Mouse (Mus musculus) hindbrain, embryonic 13.5 days (tissue): Measurements from ENCODE around the gene Igf1r. TPM values are rescaled to one million over a fixed set of nuclear protein-coding genes. Genes with fewer than 3 reads are reported as not detected.
A peak's percentile ranks its signal among the peaks of the same experiment; 100 is the strongest.

ENCODE experiments used
- ATAC-seq: fragments of 200-750 bp; cut with Nextera tagmentation; 2 replicates; pipeline ENCODE4 v1.8.0; 2017; ENCODE audit warnings: moderate TSS enrichment; ENCODE audit not compliant: low FRiP score
- H3K27ac ChIP-seq: fragments of 300-500 bp; sonication (generic); 2 replicates; pipeline ENCODE4 v1.5.1; 2015; ENCODE audit warnings: inconsistent platforms, mild to moderate bottlenecking, moderate library complexity
- H3K27me3 ChIP-seq: fragments of 300-500 bp; sonication (generic); 2 replicates; pipeline ENCODE4 v1.6.1; 2015; ENCODE audit warnings: mild to moderate bottlenecking, inconsistent platforms
- H3K36me3 ChIP-seq: fragments of 300-500 bp; sonication (generic); 2 replicates; pipeline ENCODE4 v1.6.1; 2015; ENCODE audit warnings: mild to moderate bottlenecking, inconsistent platforms
- H3K4me1 ChIP-seq: fragments of 300-500 bp; sonication (generic); replicated peaks from 2 replicates; pipeline ENCODE4 v1.6.1; 2015; ENCODE audit warnings: inconsistent platforms
- H3K4me2 ChIP-seq: fragments of 300-500 bp; sonication (generic); 2 replicates; pipeline ENCODE4 v1.6.1; 2015; ENCODE audit warnings: inconsistent platforms, mild to moderate bottlenecking, moderate library complexity
- H3K4me3 ChIP-seq: fragments of 300-500 bp; sonication (generic); 2 replicates; pipeline ENCODE4 v1.5.1; 2015; ENCODE audit warnings: mild to moderate bottlenecking, inconsistent platforms
- H3K9ac ChIP-seq: fragments of 300-500 bp; sonication (generic); 2 replicates; pipeline ENCODE4 v1.6.1; 2015; ENCODE audit warnings: mild to moderate bottlenecking, inconsistent platforms
- H3K9me3 ChIP-seq: fragments of 300-500 bp; sonication (generic); 2 replicates; pipeline ENCODE4 v1.6.1; 2016; ENCODE audit warnings: inconsistent platforms
- WGBS: fragments of 180-500 bp; shearing (Covaris S2); methylation state at CpG from one replicate; pipeline ENCODE4 v1.1.7; 2015; 5-methylcytosine and 5-hydroxymethylcytosine counted together
- polyA plus RNA-seq: library from polyadenylated mRNA; unstranded; fragments of >200 nt; fragmentation: Nextera tagmentation; extraction: Ambion mirVana; gene quantifications from 2 replicates; pipeline ENCODE4 v1.2.1, GENCODE M21; 2015

Igf1r gene
- polyA plus RNA-seq, 1 experiment from 2014 or later, result 26.8 TPM

DNA sequence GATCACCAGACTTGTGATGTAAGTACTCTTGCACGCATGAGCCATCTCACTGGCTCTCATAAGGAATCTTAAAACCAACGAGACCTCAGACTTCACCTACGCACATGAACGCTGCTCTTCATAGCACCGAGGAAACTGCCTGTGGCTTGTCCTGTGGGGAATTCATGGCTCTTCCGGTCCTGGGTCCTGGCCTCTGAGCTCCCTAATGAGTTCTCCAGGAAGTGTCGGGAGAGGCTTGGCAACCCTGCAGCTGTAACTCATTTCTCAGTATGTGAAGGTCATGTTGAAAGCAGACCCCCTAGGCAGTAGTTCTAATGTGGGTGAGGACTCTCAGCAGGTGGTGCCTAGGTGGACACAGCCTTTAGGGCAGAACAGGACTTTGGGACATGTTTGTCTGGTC, 229.4 kb downstream of the Igf1r start:
- Histone ChIP-seq H3K4me1 (peaks cover 21% of the 10 kb centered on the region), H3K9me3 (no peaks in the 10 kb centered on the region), H3K36me3 (peaks cover 38% of the 10 kb centered on the region), H3K9ac (no peak overlapping the region), H3K4me2 (no peak overlapping the region), H3K27me3 (no peaks in the 10 kb centered on the region), H3K4me3 (no peak overlapping the region), H3K27ac (no peak overlapping the region)
- 80% methylated on average over 7 of the region's 7 CpGs for WGBS
- ATAC-seq, result no peak

DNA sequence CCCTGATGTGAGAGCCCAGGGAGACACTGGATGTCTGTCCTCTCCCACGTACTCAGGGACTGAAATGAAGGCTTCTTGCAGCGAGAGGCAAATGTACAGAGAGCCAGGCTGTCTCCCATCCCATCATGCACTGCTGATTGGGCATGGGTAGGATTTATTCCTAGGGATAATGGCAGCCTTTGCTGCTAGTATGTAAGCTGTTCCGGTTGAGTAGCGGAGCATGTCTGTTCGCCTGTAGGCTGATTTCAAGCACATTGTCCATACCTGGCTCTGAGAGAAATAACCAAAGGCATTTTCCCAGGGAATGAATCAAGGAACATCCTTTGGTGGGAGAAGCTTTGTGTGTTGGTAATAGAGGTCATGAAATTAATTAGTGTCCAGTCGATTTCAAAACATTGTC, 230.1 kb downstream of the Igf1r start:
- Histone ChIP-seq H3K27me3 (no peaks in the 10 kb centered on the region), H3K27ac (peak overlapping the region; percentile 66), H3K4me1 (peaks cover 21% of the 10 kb centered on the region), H3K9ac (no peak overlapping the region), H3K4me2 (no peak overlapping the region), H3K9me3 (no peaks in the 10 kb centered on the region), H3K36me3 (peaks cover 45% of the 10 kb centered on the region), H3K4me3 (no peak overlapping the region)
- ATAC-seq, result no peak
- WGBS, result 70% methylated on average over 6 of the region's 6 CpGs

DNA sequence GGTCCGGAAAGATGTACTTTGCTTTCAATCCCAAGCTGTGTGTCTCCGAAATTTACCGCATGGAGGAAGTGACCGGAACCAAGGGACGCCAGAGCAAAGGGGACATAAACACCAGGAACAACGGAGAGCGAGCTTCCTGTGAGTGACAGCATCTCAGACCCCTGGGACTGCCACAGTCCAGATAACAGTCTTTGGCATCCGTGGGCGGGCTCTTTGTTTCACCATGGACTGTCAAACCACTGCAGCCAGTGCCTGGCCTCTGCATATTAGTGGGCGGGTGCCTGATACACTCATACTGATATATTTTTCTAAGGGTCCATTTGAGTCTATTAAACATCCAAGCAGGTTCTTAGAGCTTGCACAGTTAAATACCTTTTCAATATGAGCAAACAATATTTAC, 230.8 kb downstream of the Igf1r start:
- H3K4me1 ChIP-seq, result peaks cover 21% of the 10 kb centered on the region
- H3K9ac ChIP-seq, result no peak overlapping the region
- 78% methylated on average over 10 of the region's 10 CpGs for WGBS
- no peaks in the 10 kb centered on the region for H3K27me3 ChIP-seq
- H3K4me3 ChIP-seq, result no peak overlapping the region
- ATAC-seq, result no peak
- H3K27ac ChIP-seq, result peak overlapping the region; percentile 66
- peaks cover 50% of the 10 kb centered on the region for H3K36me3 ChIP-seq
- H3K4me2 ChIP-seq, result no peak overlapping the region
- no peaks in the 10 kb centered on the region for H3K9me3 ChIP-seq

DNA sequence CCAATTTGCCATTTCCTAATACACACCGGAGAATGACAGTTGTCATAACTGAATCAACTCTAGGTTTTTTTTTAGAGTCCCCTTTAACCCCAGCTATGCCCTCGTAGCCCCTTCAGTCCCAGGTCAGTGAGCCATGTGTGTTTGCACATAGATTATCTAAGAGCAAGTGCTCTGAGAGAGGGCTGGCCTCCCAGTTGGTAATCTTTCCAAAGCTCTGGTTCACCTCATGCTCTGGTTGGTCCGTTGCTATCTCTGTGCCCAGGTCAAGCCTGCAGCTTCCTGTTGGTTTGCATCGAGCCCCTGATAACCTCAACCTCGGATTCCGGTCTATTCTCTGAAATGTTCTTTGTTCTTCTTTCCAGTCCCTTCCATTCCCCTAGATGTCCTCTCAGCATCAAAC, 236.6 kb downstream of the Igf1r start:
- ATAC-seq, result no peak
- 89% methylated on average over 6 of the region's 6 CpGs for WGBS
- Histone ChIP-seq H3K27ac (no peak overlapping the region), H3K9me3 (no peaks in the 10 kb centered on the region), H3K9ac (no peak overlapping the region), H3K4me1 (no peaks in the 10 kb centered on the region), H3K4me2 (no peak overlapping the region), H3K27me3 (no peaks in the 10 kb centered on the region), H3K4me3 (no peak overlapping the region), H3K36me3 (peaks cover 85% of the 10 kb centered on the region)

DNA sequence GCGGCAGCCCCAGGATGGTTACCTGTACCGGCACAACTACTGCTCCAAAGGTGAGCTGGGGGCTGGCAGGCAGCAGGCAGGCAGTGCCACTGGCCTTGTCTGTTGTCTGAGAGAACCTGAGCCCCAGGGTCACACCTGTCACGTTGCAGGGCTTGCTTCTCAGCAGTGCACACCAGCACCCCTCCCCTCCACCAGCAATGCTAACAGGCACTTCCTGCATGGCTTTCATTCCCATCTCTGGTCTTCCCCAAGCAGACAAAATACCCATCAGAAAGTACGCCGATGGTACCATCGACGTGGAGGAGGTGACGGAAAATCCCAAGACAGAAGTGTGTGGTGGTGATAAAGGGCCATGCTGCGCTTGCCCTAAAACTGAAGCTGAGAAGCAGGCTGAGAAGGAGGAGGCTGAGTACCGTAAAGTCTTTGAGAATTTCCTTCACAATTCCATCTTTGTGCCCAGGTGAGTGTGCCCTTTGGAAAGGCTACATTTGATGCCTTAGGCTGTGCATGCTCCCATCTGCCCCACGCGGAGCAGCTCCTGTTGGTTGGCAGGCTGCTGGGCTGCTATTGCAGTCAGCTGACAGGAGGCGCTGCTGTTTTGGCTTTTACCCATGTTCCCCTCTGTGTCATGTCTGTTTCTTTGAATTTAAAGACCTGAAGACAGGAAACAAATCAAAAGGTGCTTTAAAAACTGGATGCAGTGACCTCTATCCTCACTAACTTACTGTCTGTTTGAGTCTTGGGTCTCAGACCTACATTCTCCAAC, 237.2 kb downstream of the Igf1r start:
- ATAC-seq, result no peak
- H3K27me3 ChIP-seq, result no peaks in the 10 kb centered on the region
- no peak overlapping the region for H3K9ac ChIP-seq
- H3K4me2 ChIP-seq, result no peak overlapping the region
- H3K4me3 ChIP-seq, result no peak overlapping the region
- H3K27ac ChIP-seq, result no peak overlapping the region
- peaks cover 85% of the 10 kb centered on the region for H3K36me3 ChIP-seq
- no peaks in the 10 kb centered on the region for H3K4me1 ChIP-seq
- H3K9me3 ChIP-seq, result no peaks in the 10 kb centered on the region
- 95% methylated on average over 13 of the region's 13 CpGs for WGBS

- H3K4me3 ChIP-seq, result no peak overlapping the region
- H3K27ac ChIP-seq, result no peak overlapping the region
- no peak overlapping the region for H3K4me2 ChIP-seq
- no peaks in the 10 kb centered on the region for H3K27me3 ChIP-seq
- 85% methylated on average over 15 of the region's 15 CpGs for WGBS
- no peak overlapping the region for H3K9ac ChIP-seq
- no peak for ATAC-seq
- no peaks in the 10 kb centered on the region for H3K9me3 ChIP-seq
- H3K4me1 ChIP-seq, result no peaks in the 10 kb centered on the region; the same call in 1 of the 2 replicates
- H3K36me3 ChIP-seq, result peaks cover 89% of the 10 kb centered on the region
Observed at GRCm38 (mm10) chr7:68193958-68194695, 241.5 kb downstream of the Igf1r start.

GRCm38 (mm10) chr7:68199609-68200008, 247.0 kb downstream of the Igf1r start:
- no peak overlapping the region for H3K4me2 ChIP-seq
- no peaks in the 10 kb centered on the region for H3K9me3 ChIP-seq
- no peak overlapping the region for H3K27ac ChIP-seq
- H3K4me1 ChIP-seq, result no peaks in the 10 kb centered on the region; the same call in 1 of the 2 replicates
- ATAC-seq, result no peak
- H3K27me3 ChIP-seq, result no peaks in the 10 kb centered on the region
- peaks cover 88% of the 10 kb centered on the region for H3K36me3 ChIP-seq
- WGBS, result 94% methylated on average over 7 of the region's 7 CpGs
- H3K4me3 ChIP-seq, result no peak overlapping the region
- no peak overlapping the region for H3K9ac ChIP-seq

- WGBS, result 91% methylated on average over 8 of the region's 8 CpGs
- Histone ChIP-seq H3K4me1 (no peaks in the 10 kb centered on the region), H3K27me3 (no peaks in the 10 kb centered on the region), H3K4me3 (no peak overlapping the region), H3K36me3 (peaks cover 90% of the 10 kb centered on the region), H3K4me2 (no peak overlapping the region), H3K9ac (no peak overlapping the region), H3K27ac (no peak overlapping the region), H3K9me3 (no peaks in the 10 kb centered on the region)
- ATAC-seq, result no peak
Observed at GRCm38 (mm10) chr7:68205776-68206427, 253.3 kb downstream of the Igf1r start.

GRCm38 (mm10) chr7:68209039-68209438, 256.4 kb downstream of the Igf1r start:
- 93% methylated on average over 6 of the region's 6 CpGs for WGBS
- H3K4me1 ChIP-seq, result no peaks in the 10 kb centered on the region
- H3K9ac ChIP-seq, result no peak overlapping the region
- no peaks in the 10 kb centered on the region for H3K27me3 ChIP-seq
- ATAC-seq, result no peak
- no peak overlapping the region for H3K4me2 ChIP-seq
- peaks cover 90% of the 10 kb centered on the region for H3K36me3 ChIP-seq
- no peak overlapping the region for H3K27ac ChIP-seq
- no peak overlapping the region for H3K4me3 ChIP-seq
- no peaks in the 10 kb centered on the region for H3K9me3 ChIP-seq

DNA sequence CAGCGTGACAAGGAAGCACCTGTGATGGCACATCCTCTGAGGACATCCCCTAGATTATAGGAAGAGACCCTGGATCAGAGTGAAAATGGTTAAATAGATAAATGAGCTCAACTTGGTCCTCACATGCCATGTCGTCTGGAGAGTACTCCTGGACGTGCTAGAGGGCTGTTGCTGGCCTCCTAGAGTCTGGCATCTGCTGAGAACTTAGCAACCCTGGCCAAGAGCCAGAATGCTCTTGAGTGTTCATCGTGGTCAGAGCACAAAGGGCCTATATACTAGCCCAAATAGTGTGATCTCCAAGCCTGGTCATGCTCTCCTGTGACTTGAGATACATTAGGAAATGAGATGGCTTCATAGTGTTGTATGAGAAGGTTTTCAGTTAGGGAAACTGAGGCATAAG, 257.8 kb downstream of the Igf1r start:
- H3K4me1 ChIP-seq, result no peaks in the 10 kb centered on the region
- H3K9ac ChIP-seq, result no peak overlapping the region
- no peaks in the 10 kb centered on the region for H3K27me3 ChIP-seq
- no peak overlapping the region for H3K27ac ChIP-seq
- no peak for ATAC-seq
- no peak overlapping the region for H3K4me3 ChIP-seq
- H3K4me2 ChIP-seq, result no peak overlapping the region
- H3K36me3 ChIP-seq, result peaks cover 90% of the 10 kb centered on the region
- H3K9me3 ChIP-seq, result no peaks in the 10 kb centered on the region
- 64% methylated on average over 4 of the region's 4 CpGs for WGBS

- peaks cover 91% of the 10 kb centered on the region for H3K36me3 ChIP-seq
Observed at GRCm38 (mm10) chr7:68211883-68212282, 259.3 kb downstream of the Igf1r start.

DNA sequence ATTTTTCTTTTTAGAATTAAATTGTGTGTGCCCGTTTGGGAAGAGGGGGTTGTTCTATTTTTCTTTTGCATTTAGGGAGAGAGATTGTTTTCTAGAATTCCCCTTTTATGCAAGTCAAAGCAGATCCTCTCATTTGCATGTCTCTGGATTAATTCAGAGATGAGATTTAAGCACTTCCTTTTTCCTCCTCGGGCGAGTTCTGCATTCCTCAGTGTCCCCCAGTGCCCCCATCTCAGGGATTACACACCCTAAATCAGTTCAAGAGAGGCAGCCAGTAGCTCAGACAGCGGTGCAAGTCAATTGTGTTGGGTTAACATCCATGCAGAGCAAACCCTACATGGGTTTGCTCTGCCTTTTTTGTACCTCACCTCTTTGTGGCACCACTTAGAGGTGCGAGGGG, 261.2 kb downstream of the Igf1r start:
- Histone ChIP-seq H3K9ac (no peak overlapping the region), H3K27ac (no peak overlapping the region), H3K36me3 (peaks cover 91% of the 10 kb centered on the region), H3K27me3 (no peaks in the 10 kb centered on the region), H3K4me3 (no peak overlapping the region), H3K4me1 (no peaks in the 10 kb centered on the region), H3K9me3 (no peaks in the 10 kb centered on the region), H3K4me2 (no peak overlapping the region)
- no peak for ATAC-seq
- 88% methylated on average over 5 of the region's 5 CpGs for WGBS

More at GRCm38 (mm10) chr7:68211883-68212282, 259.3 kb downstream of the Igf1r start:
- Histone ChIP-seq H3K4me1 (no peaks in the 10 kb centered on the region), H3K4me3 (no peak overlapping the region), H3K27ac (no peak overlapping the region), H3K9ac (no peak overlapping the region), H3K27me3 (no peaks in the 10 kb centered on the region), H3K9me3 (no peaks in the 10 kb centered on the region), H3K4me2 (no peak overlapping the region)
- no peak for ATAC-seq
- whole genome bisulfite sequencing, result 95% methylated on average over 7 of the region's 7 CpGs
